Mouse (Mus musculus): ENCODE data around the gene Tnfaip2. TPM values are rescaled to one million over a fixed set of nuclear protein-coding genes. Genes with fewer than 3 reads are reported as not detected.

Gene Tnfaip2
- polyA plus RNA-seq, 1 experiment from 2014 or later: 17.0 TPM

GRCm38 (mm10) chr12:111503571-111503970 lies 61.3 kb downstream of the Tnfaip2 start:
- no peak overlapping the region for H3K9ac ChIP-seq (replicated peaks; ENCODE audit: low read depth)
- DNase-seq (ENCODE audit: low spot score) (no peak), ATAC-seq (no peak)
- TF ChIP-seq CTCF (IDR thresholded peaks at IDR 0.05) (no peak), EP300 (IDR thresholded peaks at IDR 0.05) (no peak)
- H3K27ac ChIP-seq (ENCODE audit: low read length): no peak overlapping the region
- H3K4me2 ChIP-seq (replicated peaks; ENCODE audit: low read depth, low read length): no peak overlapping the region
- no peaks in the 10 kb centered on the region for H3K9me3 ChIP-seq (ENCODE audit: low read length)
- no peaks in the 10 kb centered on the region for H3K36me3 ChIP-seq (ENCODE audit: insufficient read depth, low read length)
- H3K27me3 ChIP-seq (replicated peaks; ENCODE audit: insufficient read depth, low read length): no peaks in the 10 kb centered on the region
- 48% methylated on average over 5 of the region's 5 CpGs for WGBS
- H3K4me1 ChIP-seq (ENCODE audit: insufficient read depth, low read depth, low read length): no peaks in the 10 kb centered on the region
- H3K4me3 ChIP-seq (ENCODE audit: low read depth, low read length): no peak overlapping the region

Other genes starting within 250 kb of the Tnfaip2 start
- gene Amn, start 171.4 kb upstream of the Tnfaip2 start, polyA plus RNA-seq (2015; fragmentation: Nextera tagmentation; extraction: Ambion mirVana): 0.31 and 0.40 TPM in 2 replicates
- 29.0 and 32.5 TPM in 2 replicates for gene Cdc42bpb, start 64.8 kb upstream of the Tnfaip2 start, polyA plus RNA-seq (2015; fragmentation: Nextera tagmentation; extraction: Ambion mirVana)
- 0.37 and 1.1 TPM in 2 replicates for gene Lbhd2, start 35.7 kb upstream of the Tnfaip2 start, polyA plus RNA-seq (2015; fragmentation: Nextera tagmentation; extraction: Ambion mirVana)
- 21.3 and 24.4 TPM in 2 replicates for gene Exoc3l4, start 25.5 kb upstream of the Tnfaip2 start, polyA plus RNA-seq (2015; fragmentation: Nextera tagmentation; extraction: Ambion mirVana)
- gene Gm266, start 43.4 kb downstream of the Tnfaip2 start, polyA plus RNA-seq (2015; fragmentation: Nextera tagmentation; extraction: Ambion mirVana): 1.9 and 2.7 TPM in 2 replicates
- gene Eif5, start 95.5 kb downstream of the Tnfaip2 start, polyA plus RNA-seq (2015; fragmentation: Nextera tagmentation; extraction: Ambion mirVana): 412 and 458 TPM in 2 replicates
- 25.8 and 26.0 TPM in 2 replicates for gene Mark3, start 132.1 kb downstream of the Tnfaip2 start, polyA plus RNA-seq (2015; fragmentation: Nextera tagmentation; extraction: Ambion mirVana)
- gene Ckb, start 229.9 kb downstream of the Tnfaip2 start, polyA plus RNA-seq (2015; fragmentation: Nextera tagmentation; extraction: Ambion mirVana): 153 TPM in 2 replicates
- 4.3 and 4.5 TPM in 2 replicates for gene Trmt61a, start 235.6 kb downstream of the Tnfaip2 start, polyA plus RNA-seq (2015; fragmentation: Nextera tagmentation; extraction: Ambion mirVana)

Data from lung, postnatal 0 days (tissue).